Mouse (Mus musculus) small intestine, adult 2 months (tissue): ENCODE measurements around the gene Eml1. TPM values are rescaled to one million over a fixed set of nuclear protein-coding genes. Genes with fewer than 3 reads are reported as not detected.

Experiments
- H3K27ac ChIP-seq: fragments of 200-500 bp; 2 replicates; pipeline ENCODE4 v1.5.1; 2012; ENCODE audit warnings: low read depth, low read length, control low read depth, inconsistent platforms; ENCODE audit not compliant: insufficient read depth
- H3K27me3 ChIP-seq: fragments of 200-500 bp; 2 replicates; pipeline ENCODE4 v1.6.1; 2012; ENCODE audit warnings: mild to moderate bottlenecking, moderate library complexity, low read length, inconsistent platforms; ENCODE audit not compliant: control insufficient read depth, insufficient read depth
- H3K36me3 ChIP-seq: fragments of 200-500 bp; 2 replicates; pipeline ENCODE4 v1.6.1; 2012; ENCODE audit warnings: mild to moderate bottlenecking, low read length, control low read depth, inconsistent platforms; ENCODE audit not compliant: control insufficient read depth, insufficient read depth
- H3K4me1 ChIP-seq: fragments of 200-500 bp; 2 replicates; pipeline ENCODE4 v1.6.1; 2012; ENCODE audit warnings: low read length, inconsistent platforms, mixed read lengths; ENCODE audit not compliant: control insufficient read depth, insufficient read depth, insufficient read length
- H3K4me3 ChIP-seq: fragments of 200-500 bp; 2 replicates; pipeline ENCODE4 v1.5.1; 2012; ENCODE audit warnings: low read depth, mild to moderate bottlenecking, control low read depth, inconsistent platforms, low read length, moderate library complexity
- CTCF ChIP-seq: fragments of 200-500 bp; IDR thresholded peaks from 2 replicates; pipeline ENCODE4 v1.5.1; 2012; ENCODE audit warnings: low read depth, mild to moderate bottlenecking, control low read depth, inconsistent platforms, low read length, moderate library complexity, mixed read lengths; ENCODE audit not compliant: insufficient replicate concordance, insufficient read length; ENCODE audit errors: extremely low read depth
- POLR2A ChIP-seq: fragments of 200-500 bp; IDR thresholded peaks from 2 replicates; pipeline ENCODE4 v1.6.1; 2012; ENCODE audit warnings: low read depth, mild to moderate bottlenecking, control low read depth, inconsistent platforms, low read length, moderate library complexity
- WGBS: fragments of 180-500 bp; shearing (Covaris S2); methylation state at CpG from one replicate; pipeline ENCODE4 v1.1.7; 2018; 5-methylcytosine and 5-hydroxymethylcytosine counted together
- polyA plus RNA-seq: library from polyadenylated mRNA; depleted of rRNA; stranded (reverse); fragments of >200 nt; gene quantifications from 2 replicates; pipeline ENCODE4 v1.2.3, GENCODE M21; 2012

The Eml1 gene
- polyA plus RNA-seq, 1 experiment: 10.1 TPM

DNA sequence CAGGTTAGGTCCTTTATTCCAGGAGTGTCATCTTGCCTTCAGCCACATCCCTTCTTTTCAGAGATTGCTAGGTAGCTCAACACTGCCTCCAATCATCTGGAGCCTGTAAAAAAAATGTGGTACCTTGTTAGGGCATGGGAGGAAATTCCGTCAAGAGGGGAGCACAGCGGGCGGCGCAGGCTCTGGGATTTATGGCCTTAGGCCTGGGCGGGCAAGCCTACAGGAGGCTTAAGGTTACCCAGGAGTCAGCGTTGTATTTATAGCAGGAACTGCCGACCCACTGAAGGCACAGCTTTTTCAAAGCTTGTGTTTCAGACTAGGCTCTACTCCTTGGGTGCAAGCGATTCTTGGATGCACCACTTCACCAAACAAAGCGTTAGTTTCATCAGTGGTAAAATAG is 2.9 kb downstream of the Eml1 start:
- H3K4me3 ChIP-seq: no peak overlapping the region
- H3K27me3 ChIP-seq: no peaks in the 10 kb centered on the region
- peaks cover 10% of the 10 kb centered on the region for H3K4me1 ChIP-seq
- TF ChIP-seq POLR2A (no peak), CTCF (no peak)
- 0 out of 2 replicates have a peak overlapping the region, but pooled peaks have one; percentile 26 for H3K27ac ChIP-seq
- 76% methylated on average over 9 of the region's 9 CpGs for WGBS
- H3K36me3 ChIP-seq: no peaks in the 10 kb centered on the region

DNA sequence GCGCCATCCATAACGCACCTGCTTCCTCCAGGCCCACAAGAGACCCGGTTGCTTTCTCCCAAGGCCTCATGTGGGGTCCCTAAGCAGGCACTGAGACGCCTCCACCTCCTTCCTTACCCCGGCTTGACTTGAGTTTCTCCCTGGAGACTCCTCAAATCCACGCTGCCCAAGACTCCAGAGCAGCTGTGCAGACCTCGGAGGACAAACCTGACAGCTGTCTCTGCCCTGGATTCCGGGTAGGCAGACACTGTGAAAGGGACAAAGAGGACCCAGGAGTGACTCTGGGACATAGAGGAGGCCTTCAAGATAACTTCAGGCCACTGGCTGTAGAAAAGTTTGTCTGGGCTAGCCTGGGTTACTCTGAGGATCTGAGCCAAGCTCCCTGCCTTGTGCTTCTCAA is 3.9 kb downstream of the Eml1 start:
- no peaks in the 10 kb centered on the region for H3K36me3 ChIP-seq
- H3K4me1 ChIP-seq: peaks cover 10% of the 10 kb centered on the region
- H3K27ac ChIP-seq: no peak overlapping the region
- no peak overlapping the region for H3K4me3 ChIP-seq
- H3K27me3 ChIP-seq: no peaks in the 10 kb centered on the region
- 86% methylated on average over 8 of the region's 8 CpGs for WGBS
- TF ChIP-seq CTCF: no peak
- no peak for TF ChIP-seq POLR2A

DNA sequence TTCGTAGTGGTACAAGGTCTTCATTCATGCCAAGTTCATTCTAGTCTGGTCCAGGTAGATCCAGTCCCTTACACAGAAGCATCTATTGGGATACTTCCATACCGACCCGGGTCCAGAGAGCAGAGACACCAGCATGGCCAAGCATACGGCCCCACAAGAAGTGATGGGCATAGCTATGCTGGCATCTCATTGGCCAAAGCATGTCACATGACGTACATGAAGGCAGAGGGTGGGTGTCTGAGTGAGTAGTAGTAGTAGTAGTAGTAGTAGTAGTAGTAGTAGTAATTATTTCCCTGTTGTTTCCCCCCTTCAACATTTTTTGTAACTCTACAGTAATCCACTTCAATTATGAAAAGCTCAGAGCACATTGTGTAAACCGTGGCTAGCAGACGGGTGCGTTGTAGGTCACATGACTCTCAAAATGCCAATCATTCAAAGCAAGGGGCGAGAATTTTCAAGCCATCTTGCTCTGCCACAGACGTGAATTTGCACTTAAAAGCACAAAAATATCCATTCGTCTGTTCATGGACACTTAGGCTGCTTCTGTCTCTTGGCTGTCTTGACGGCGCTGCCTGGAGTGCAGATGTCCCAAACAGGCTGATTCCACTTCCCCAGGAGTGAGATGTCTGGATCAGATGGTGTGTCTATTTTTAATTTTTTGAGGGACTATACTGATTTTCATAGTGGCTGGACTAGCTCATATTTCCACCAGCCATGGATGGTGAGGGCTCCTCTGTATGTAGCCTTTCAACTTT is 7.8 kb downstream of the Eml1 start:
- Histone ChIP-seq H3K27ac (no peak overlapping the region), H3K4me1 (peaks cover 2% of the 10 kb centered on the region; the same call in 1 of the 2 replicates), H3K27me3 (no peaks in the 10 kb centered on the region), H3K4me3 (no peak overlapping the region), H3K36me3 (no peaks in the 10 kb centered on the region)
- TF ChIP-seq CTCF (no peak), POLR2A (no peak)
- 85% methylated on average over 13 of the region's 13 CpGs for WGBS

DNA sequence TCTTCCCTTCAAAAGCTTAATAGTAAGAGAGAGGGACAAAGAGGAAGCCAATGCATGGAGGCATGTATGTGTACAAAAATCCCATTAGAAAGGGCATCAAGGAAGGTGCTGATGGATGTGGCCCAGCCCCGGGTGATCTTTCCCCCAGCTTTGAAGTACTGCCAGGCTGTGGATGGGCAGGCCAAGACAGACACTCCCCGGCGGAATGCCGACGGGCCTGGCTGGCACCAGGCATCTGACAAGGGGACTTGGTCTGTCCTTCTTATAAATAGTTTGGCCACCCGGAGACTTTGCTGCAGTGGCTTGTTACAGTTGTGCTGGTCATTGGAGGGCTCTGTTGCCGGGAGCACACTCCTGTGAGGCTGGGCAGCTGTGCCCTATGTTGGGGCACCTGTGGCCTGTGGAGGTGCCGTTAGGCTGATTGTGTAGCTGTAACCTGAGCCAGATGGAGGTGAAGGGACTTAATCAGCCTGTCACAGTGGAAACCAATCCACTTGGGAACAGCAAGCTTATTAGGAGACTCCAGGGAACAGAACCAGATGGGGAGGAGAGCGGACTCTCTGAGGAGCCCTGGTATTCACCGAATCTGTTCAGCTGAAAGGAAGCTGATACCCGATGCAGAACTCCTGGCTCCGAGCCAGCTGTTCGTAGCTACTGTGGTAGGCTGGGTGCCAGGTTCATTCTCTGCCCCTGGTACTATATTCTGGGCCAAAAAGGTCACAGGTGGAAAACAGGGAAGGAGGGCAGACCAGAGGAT is 15.9 kb downstream of the Eml1 start:
- no peaks in the 10 kb centered on the region for H3K36me3 ChIP-seq
- no peak for TF ChIP-seq CTCF
- no peak for TF ChIP-seq POLR2A
- peaks cover 4% of the 10 kb centered on the region for H3K4me1 ChIP-seq
- no peak overlapping the region for H3K27ac ChIP-seq
- H3K4me3 ChIP-seq: no peak overlapping the region
- no peaks in the 10 kb centered on the region for H3K27me3 ChIP-seq
- WGBS: 17% methylated on average over 13 of the region's 13 CpGs

DNA sequence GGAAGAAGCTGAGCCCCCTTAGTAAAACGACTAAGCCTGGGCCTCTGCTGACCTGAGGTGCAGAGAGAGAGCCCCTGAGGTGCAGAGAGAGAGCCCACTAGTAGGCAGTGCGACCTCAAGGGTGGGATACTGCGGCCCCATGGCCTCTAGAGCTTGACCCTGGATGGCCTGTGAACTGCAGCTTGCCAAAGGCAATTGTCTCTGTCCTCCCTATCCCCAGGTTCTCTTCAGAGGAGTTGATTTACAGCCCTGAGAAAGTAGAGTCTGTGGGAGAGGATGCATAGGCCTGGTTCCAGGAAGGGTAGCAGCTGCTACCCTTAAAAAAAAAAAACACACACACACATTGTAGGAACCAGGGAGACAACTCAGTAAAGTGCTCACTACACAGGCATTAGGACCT is 19.0 kb downstream of the Eml1 start:
- Histone ChIP-seq H3K4me1 (peaks cover 12% of the 10 kb centered on the region), H3K36me3 (no peaks in the 10 kb centered on the region), H3K27me3 (no peaks in the 10 kb centered on the region), H3K27ac (no peak overlapping the region), H3K4me3 (no peak overlapping the region)
- 68% methylated on average over 3 of the region's 3 CpGs for WGBS
- no peak for TF ChIP-seq CTCF

DNA sequence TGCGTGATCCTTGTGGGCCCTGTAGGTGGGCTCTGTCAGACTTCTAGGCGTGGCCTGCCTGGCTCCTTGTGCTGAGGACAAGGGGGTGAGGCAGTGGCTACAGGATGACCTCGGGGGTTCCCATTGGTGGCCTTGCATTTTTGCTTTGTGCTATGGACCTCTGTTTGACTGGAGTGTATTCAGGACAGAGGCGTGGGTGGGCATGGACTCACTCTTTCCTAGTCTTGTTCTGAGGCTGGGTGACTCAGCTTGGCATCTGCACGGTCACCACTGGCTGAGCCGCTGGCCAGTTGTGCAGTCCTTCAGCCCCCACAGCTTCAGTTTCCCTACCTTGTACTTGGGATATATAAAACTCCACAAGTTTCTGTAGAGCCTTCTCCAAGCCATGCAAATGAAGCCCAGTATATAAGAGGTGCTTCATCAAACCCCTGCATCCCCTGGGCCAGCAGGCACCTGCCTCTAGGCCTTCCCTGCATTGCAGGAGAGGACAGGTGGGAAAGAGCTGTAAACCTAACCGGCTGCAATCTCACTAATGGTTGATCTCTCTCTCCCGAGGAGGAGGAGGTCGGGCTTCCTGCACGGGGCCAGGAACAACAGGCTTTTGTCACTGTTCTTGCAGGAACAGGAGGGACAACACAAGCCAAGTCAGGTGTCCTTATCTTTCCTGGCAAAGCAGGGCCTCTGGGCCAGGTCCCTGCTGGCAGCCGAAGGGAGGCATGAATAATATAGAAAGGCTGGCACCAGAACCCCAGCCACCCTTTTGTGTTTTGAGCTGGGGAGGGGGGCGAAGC is 21.7 kb downstream of the Eml1 start:
- 33% methylated on average over 12 of the region's 12 CpGs for WGBS
- Histone ChIP-seq H3K27me3 (no peaks in the 10 kb centered on the region), H3K4me3 (no peak overlapping the region), H3K27ac (peak overlapping the region; percentile 26; the same call in 1 of the 2 replicates), H3K4me1 (peaks cover 8% of the 10 kb centered on the region), H3K36me3 (no peaks in the 10 kb centered on the region)
- TF ChIP-seq CTCF: no peak
- TF ChIP-seq POLR2A: no peak
